Mouse (Mus musculus): ENCODE measurements around the gene Tnfsfm13.
A peak's percentile ranks its signal among the peaks of the same experiment; 100 is the strongest.

Tnfsfm13 gene

DNA sequence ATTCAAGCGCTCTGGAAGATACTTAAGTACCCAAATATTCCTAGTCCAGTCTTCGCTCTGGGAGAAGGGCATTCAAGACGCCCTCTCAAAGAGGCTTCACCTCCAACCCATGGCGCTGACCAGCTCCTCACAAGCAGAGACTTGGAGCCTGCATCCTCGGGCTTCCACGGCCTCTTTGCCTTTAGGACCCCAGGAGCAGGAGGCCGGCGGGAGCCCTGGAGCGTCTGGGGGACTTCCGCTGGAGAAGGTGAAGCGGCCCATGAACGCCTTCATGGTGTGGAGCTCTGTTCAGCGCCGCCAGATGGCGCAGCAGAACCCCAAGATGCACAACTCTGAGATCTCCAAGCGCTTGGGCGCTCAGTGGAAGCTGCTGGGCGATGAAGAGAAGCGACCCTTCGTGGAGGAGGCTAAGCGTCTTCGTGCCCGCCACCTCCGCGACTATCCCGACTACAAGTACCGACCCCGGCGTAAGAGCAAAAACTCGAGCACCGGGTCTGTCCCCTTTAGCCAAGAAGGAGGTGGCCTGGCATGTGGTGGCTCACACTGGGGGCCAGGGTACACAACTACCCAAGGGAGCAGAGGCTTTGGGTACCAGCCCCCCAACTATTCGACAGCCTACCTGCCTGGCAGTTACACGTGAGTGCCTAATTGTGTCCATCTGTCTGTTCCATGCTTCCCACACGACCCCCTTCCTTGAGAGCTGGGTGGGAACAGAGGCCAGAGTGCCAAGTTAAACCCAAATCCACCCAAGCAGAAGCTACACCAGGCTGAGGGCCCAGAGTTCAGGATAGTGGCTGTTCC, 40.4 kb downstream of the Tnfsfm13 start, which contains the start of gene Sox15:
Gene Sox15 (plus strand): TSS at position 51 of the 801 bp plus-strand sequence.
- DNase-seq (ENCODE audit: low read depth, low spot score): peak; percentile 86

DNA sequence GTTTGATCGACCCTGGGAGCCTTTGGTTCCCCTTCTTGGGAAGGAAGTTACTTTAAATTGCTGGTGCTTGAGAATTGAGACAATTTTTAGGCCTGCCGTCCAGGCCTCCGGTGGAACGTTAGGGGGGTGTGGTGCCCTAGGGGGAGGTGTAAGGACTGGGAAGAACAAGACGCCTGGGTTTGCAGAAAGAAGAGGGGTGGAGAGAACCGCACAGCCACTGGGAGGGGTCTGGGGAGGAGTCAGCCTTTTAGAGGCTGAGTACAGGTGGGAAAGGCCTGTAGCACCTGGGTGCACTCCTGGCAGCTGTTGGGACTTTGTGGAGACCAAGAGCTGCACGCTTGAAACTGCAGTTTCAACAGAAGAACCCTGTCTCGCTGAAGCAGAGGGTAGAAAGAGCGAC, 41.1 kb downstream of the Tnfsfm13 start:
- no peak for DNase-seq (ENCODE audit: low read depth, low spot score)

DNA sequence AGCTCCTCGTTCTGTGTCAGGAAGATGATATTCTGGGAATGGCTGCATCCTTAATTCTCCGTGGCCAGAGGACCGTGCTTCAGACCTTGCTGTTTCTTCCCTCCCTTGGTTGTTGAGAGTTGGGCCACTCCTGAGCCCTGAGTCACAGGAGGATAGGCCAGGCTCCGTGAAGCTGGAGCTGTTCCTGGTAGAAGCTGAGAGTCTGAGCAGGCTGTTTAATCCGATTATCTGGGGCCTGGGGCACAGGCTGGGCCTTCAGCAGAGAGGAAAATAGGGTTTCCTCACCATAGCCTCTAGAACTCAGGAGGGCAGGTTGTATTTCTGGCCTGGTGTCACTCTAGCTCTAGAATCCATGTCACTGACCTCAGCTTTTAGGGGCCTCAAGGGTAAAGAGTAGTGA, 42.5 kb downstream of the Tnfsfm13 start:
- no peak for DNase-seq (ENCODE audit: low read depth, low spot score)

DNA sequence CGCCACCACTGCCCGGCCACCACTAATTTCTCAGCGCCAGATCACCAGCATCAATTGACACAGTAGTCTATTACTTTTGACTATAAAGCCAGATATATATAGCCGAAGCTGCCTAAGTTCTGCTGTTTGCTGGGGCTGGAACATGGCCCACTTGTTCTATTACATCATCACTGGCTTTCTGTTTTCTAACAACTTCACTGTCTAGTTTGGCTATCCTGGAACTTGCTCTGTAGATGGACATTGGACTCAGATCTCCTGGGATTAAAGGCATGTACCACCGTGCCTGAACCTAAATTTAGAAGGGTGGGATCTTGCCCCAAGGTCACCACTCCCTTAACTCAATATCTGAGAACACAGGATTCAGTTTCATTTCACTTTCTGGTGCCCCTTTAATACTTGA, 50.0 kb downstream of the Tnfsfm13 start:
- no peak for DNase-seq (ENCODE audit: low read depth, low spot score)

DNA sequence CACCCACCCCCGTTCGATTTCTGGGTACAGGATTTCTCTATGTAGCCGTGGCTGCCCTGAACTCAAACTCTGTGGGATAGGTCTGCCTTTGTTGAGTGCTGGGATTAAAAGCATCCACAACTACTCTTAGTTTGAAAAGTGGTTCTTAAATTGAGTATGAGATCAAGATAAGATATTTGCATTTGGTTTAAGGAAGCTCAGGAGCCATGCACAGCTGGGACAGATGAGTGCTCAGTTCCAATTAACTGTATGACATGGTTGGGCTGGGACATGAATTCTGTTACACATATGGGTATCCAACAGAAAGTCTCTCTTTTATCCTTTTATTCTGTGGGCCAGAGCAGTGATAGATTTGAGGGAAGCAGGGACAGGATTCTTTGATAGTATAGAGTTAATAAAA, 60.4 kb downstream of the Tnfsfm13 start:
- DNase-seq (ENCODE audit: low read depth, low spot score): no peak

GRCm38 (mm10) chr11:69633128-69633866, 62.6 kb downstream of the Tnfsfm13 start:
- no peak for DNase-seq (ENCODE audit: low read depth, low spot score)
